Mouse (Mus musculus): ENCODE measurements around the gene Defb10. TPM values are rescaled to one million over a fixed set of nuclear protein-coding genes. Genes with fewer than 3 reads are reported as not detected.
"Not testable (repeated sequence)": the region's sequence is repeated elsewhere in the genome, so short reads cannot be mapped to it uniquely, and the experiment has no call there.

Defb10 gene
- total RNA-seq (2021), result not detected

DNA sequence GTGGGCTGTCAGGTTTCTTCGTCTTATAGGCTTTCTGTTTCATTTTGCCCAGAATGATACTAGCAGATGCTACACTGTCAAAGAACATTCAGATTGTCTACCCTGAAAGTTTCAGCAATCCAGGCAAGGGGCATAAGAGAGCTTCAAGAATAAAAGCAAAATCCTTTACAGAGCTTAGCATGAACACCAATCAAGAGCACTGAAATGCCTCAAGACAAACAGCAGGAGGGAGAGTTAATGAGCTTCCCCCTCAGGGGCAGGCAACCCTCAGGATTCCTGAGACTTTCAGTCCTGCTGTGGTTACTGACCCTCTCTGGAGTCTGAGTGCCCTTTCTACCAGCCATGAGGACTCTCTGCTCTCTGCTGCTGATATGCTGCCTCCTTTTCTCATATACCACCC is at the start of gene Defb10:
Gene Defb10, plus strand, starts transcription at position 316 of the 400 bp plus-strand sequence.
- intact Hi-C loops (cut with DNase I); DNase-seq (ENCODE audit: low spot score in 2 of 2): not testable (repeated sequence)

DNA sequence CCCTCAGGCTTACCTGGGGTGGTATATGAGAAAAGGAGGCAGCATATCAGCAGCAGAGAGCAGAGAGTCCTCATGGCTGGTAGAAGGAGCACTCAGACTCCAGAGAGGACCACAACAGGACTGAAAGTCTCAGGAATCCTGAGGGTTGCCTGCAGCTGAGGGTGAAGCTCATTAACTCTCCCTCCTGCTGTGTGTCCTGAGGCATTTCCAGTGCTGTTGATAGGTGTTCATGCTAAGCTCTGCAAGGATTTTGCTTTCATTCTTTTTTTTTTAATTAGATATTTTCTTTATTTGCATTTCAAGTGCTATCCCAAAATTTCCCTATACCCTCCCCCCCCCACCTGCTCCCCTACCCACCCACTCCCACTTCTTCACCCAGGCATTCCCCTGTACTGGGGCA is 26.6 kb downstream of the Defb10 start, which contains the start of gene Defb9:
Gene Defb9, minus strand, starts transcription at position 101 of the 400 bp plus-strand sequence.
- intact Hi-C loops (cut with DNase I); DNase-seq (ENCODE audit: low spot score in 2 of 2): not testable (repeated sequence)

DNA sequence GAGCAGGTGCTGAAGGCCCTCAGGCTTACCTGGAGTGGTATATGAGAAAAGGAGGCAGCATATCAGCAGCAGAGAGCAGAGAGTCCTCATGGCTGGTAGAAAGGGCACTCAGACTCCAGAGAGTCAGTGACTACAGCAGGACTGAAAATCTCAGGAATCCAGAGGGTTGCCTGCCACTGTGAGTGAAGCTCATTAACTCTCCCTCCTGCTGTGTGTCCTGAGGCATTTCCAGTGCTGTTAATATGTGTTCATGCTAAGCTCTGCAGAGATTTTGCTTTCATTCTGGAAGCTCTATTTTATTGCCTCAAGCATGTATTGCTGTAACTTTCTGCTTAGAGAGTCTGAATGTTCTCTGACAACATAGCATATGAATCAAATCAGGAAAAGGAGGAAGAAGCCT is 47.6 kb downstream of the Defb10 start, which contains the start of gene Defb11:
Gene Defb11, minus strand, starts transcription at position 123 of the 400 bp plus-strand sequence.
- DNase-seq (ENCODE audit: low spot score in 2 of 2); intact Hi-C loops (cut with DNase I): not testable (repeated sequence)

Other genes with a start within 250 kb of the Defb10 start
- gene Defa26, start 240.7 kb upstream of the Defb10 start, total RNA-seq (2021), result not detected
- not detected for gene Defa17, start 203.1 kb upstream of the Defb10 start, total RNA-seq (2021)
- not detected for gene Defa34, start 193.1 kb upstream of the Defb10 start, total RNA-seq (2021)
- gene AY761184, start 155.3 kb upstream of the Defb10 start, total RNA-seq (2021), result not detected
- not detected for gene Defa24, start 124.4 kb upstream of the Defb10 start, total RNA-seq (2021)
- gene Defb50, start 35.4 kb upstream of the Defb10 start, total RNA-seq (2021), result not detected
- gene Defb2, start 19.0 kb upstream of the Defb10 start, total RNA-seq (2021), result not detected
- gene Defb9, start 26.5 kb downstream of the Defb10 start, total RNA-seq (2021), result not detected
- not detected for gene Defb11, start 47.5 kb downstream of the Defb10 start, total RNA-seq (2021)
- gene Defb15, start 73.8 kb downstream of the Defb10 start, total RNA-seq (2021), result not detected
- gene Defb35, start 79.5 kb downstream of the Defb10 start, total RNA-seq (2021), result not detected
- not detected for gene Defb13, start 87.9 kb downstream of the Defb10 start, total RNA-seq (2021)
- not detected for gene Fam90a1a, start 99.8 kb downstream of the Defb10 start, total RNA-seq (2021)
- not detected for gene Ccdc70, start 110.9 kb downstream of the Defb10 start, total RNA-seq (2021)
- gene Atp7b, start 201.4 kb downstream of the Defb10 start, total RNA-seq (2021), result 1 to 10 TPM; 1.7 to 1.9 TPM
- gene Alg11, start 201.8 kb downstream of the Defb10 start, total RNA-seq (2021), result 10 to 100 TPM; 30.7 to 35.7 TPM